Mouse (Mus musculus): ENCODE results near the gene Dhrs13. TPM values are rescaled to one million over a fixed set of nuclear protein-coding genes. Genes with fewer than 3 reads are reported as not detected.
"Not testable (repeated sequence)": the region's sequence is repeated elsewhere in the genome, so short reads cannot be mapped to it uniquely, and the experiment has no call there.

Gene Dhrs13
- polyA plus RNA-seq, 1 experiment: 3.0 TPM

- Histone ChIP-seq H3K27ac (replicated peaks; ENCODE audit: low read depth, low read length) (no peak overlapping the region), H3K4me1 (ENCODE audit: control insufficient read depth, insufficient read depth, insufficient read length, low read length) (peaks cover 10% of the 10 kb centered on the region; the same call in 1 of the 2 replicates), H3K4me3 (ENCODE audit: insufficient read depth, low read depth, low read length) (no peak overlapping the region; the same call in 1 of the 2 replicates)
These were observed 691 bp upstream of the Dhrs13 start for GRCm38 (mm10) chr11:78031389-78031788.

DNA sequence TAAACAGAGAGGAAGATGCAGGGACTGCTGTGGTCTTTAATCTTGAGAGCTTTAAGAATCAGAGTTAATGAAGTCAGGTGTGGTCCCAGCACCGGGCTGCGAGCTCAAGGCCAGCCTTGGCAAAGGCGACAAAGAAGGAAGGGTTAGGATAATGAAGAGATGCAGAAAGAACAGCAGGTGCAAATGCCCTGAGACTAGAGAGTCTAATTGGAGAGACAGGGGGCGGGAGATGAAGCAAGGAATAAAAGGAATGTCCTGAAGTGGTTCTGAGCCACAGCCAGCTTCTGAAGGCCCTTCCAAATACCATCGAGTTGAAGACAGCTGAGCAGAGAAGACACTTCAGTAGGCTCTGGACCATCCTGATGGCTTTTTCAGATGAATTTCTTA is 722 bp downstream of the Dhrs13 start:
- no peak overlapping the region for H3K27ac ChIP-seq (replicated peaks; ENCODE audit: low read depth, low read length)
- H3K4me1 ChIP-seq (ENCODE audit: control insufficient read depth, insufficient read depth, insufficient read length, low read length): peaks cover 10% of the 10 kb centered on the region; the same call in 1 of the 2 replicates
- H3K4me3 ChIP-seq (ENCODE audit: insufficient read depth, low read depth, low read length): peak overlapping the region; percentile 63

DNA sequence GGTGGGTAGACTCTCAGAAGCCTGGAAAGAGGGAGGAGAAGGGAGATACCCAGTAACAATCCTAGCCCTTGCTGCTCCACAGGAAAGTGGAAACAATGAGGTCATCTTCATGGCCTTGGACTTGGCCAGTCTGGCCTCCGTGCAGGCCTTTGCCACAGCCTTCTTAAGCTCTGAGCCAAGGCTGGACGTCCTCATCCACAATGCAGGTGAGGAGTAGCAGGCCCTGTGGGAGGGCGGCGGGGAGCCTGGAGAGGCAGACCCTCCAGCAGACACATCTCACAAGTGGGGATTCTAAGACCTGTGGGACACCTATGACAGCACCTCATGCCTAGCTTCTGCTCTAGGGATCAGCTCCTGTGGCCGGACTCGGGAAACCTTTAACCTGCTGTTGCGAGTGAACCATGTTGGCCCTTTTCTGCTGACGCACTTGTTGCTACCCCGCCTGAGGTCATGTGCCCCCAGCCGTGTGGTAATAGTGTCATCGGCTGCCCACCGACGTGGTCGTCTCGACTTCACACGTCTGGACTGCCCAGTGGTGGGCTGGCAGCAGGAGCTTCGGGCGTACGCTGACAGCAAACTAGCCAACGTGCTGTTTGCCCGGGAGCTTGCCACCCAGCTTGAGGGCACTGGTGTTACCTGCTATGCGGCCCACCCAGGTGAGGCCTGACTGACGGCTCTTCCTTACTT is 2.0 kb downstream of the Dhrs13 start:
- Histone ChIP-seq H3K4me1 (ENCODE audit: control insufficient read depth, insufficient read depth, insufficient read length, low read length) (peaks cover 10% of the 10 kb centered on the region; the same call in 1 of the 2 replicates), H3K4me3 (ENCODE audit: insufficient read depth, low read depth, low read length) (no peak overlapping the region), H3K27ac (replicated peaks; ENCODE audit: low read depth, low read length) (no peak overlapping the region)

DNA sequence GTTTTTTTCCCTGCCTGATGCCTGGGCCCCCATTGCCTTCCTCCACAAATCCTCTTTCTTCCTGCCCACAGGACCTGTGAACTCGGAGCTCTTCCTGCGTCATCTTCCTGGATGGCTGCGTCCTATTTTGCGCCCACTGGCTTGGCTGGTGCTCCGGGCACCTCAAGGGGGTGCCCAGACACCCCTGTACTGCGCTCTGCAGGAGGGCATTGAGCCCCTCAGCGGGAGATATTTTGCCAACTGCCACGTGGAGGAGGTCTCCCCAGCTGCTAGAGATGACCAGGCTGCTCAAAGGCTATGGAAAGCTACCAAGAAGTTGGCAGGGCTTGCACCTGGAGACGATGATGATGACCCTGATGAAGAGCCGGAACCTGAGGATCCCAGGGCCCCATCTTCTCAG is 4.7 kb downstream of the Dhrs13 start:
- H3K27ac ChIP-seq (replicated peaks; ENCODE audit: low read depth, low read length): no peak overlapping the region
- no peak overlapping the region for H3K4me3 ChIP-seq (ENCODE audit: insufficient read depth, low read depth, low read length)
- H3K4me1 ChIP-seq (ENCODE audit: control insufficient read depth, insufficient read depth, insufficient read length, low read length): 0 out of 2 replicates have a peak, but pooled peaks cover 4% of the 10 kb centered on the region

- peak within 1 kb of the TSS; percentile 95 for H3K4me3 ChIP-seq (ENCODE audit: insufficient read depth, low read depth, low read length)
- peak within 1 kb of the TSS; percentile 57 for H3K27ac ChIP-seq (replicated peaks; ENCODE audit: low read depth, low read length)
- no peaks in the 10 kb centered on the region for H3K4me1 ChIP-seq (ENCODE audit: control insufficient read depth, insufficient read depth, insufficient read length, low read length)
These were observed 6.0 kb downstream of the Dhrs13 start, which contains the start of gene Flot2 for GRCm38 (mm10) chr11:78037831-78038752. TSS of gene Flot2 (plus strand) at chr11:78037931.

DNA sequence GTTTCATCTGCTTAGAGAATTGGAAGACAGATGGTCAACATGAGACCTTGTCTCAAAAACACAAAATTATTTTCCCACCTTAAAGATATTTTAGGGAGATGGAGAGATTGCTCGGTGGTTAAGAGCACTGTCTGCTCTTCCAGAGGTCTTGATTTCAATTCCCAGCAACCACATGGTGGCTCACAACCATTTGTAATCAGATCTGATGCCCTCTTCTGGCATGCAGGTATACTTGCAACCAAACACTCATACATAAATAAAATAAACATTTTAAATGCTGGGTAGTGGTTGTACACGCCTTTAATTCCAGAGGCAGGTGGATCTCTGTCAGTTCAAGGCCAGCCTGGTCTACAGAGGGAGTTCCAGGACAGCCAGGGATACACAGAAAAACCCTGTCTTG is 8.8 kb downstream of the Dhrs13 start:
- Histone ChIP-seq H3K4me1 (ENCODE audit: control insufficient read depth, insufficient read depth, insufficient read length, low read length) (peaks cover 3% of the 10 kb centered on the region), H3K4me3 (ENCODE audit: insufficient read depth, low read depth, low read length) (no peak overlapping the region), H3K27ac (replicated peaks; ENCODE audit: low read depth, low read length) (no peak overlapping the region)

- not testable (repeated sequence) for H3K27ac ChIP-seq (replicated peaks; ENCODE audit: low read depth, low read length); H3K4me1 ChIP-seq (ENCODE audit: control insufficient read depth, insufficient read depth, insufficient read length, low read length); H3K4me3 ChIP-seq (ENCODE audit: insufficient read depth, low read depth, low read length)
These were observed 10.3 kb downstream of the Dhrs13 start for GRCm38 (mm10) chr11:78042290-78042870.

DNA sequence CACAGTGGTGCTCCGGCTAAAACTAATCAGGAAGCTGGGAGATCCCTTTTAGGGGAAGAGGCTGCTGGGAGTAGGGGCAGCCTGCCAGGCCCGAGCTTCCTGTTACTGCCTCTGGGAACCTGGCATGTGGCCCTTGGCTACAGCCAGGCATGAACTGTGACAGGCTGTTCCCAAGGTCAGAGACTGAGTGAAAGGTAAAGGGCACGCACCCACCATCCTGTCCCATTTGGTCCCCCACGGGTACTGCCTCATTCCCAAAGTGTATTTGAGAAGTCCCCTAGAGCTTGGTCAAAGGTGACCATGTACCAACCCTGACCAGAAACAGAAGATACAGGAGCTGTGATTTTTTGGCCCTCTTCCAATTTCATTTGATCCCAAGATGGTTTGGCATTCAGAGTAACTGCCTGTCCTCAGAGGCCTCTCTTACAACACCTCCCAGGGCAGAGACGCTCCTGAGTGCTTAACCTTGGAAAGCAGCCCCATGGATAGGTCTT is 12.7 kb downstream of the Dhrs13 start:
- Histone ChIP-seq H3K4me3 (ENCODE audit: insufficient read depth, low read depth, low read length) (peak overlapping the region; percentile 27; the same call in 1 of the 2 replicates), H3K4me1 (ENCODE audit: control insufficient read depth, insufficient read depth, insufficient read length, low read length) (peaks cover 3% of the 10 kb centered on the region), H3K27ac (replicated peaks; ENCODE audit: low read depth, low read length) (peak overlapping the region; percentile 78)

GRCm38 (mm10) chr11:78048637-78049036 is 16.6 kb downstream of the Dhrs13 start:
- not testable (repeated sequence) for H3K4me3 ChIP-seq (ENCODE audit: insufficient read depth, low read depth, low read length); H3K4me1 ChIP-seq (ENCODE audit: control insufficient read depth, insufficient read depth, insufficient read length, low read length)

GRCm38 (mm10) chr11:78053078-78053477 is 21.0 kb downstream of the Dhrs13 start:
- H3K4me3 ChIP-seq (ENCODE audit: insufficient read depth, low read depth, low read length): no peak overlapping the region
- H3K4me1 ChIP-seq (ENCODE audit: control insufficient read depth, insufficient read depth, insufficient read length, low read length): no peaks in the 10 kb centered on the region
- H3K27ac ChIP-seq (replicated peaks; ENCODE audit: low read depth, low read length): no peak overlapping the region

More at GRCm38 (mm10) chr11:78048637-78049036, 16.6 kb downstream of the Dhrs13 start:
- not testable (repeated sequence) for H3K27ac ChIP-seq (replicated peaks; ENCODE audit: low read depth, low read length)

- Histone ChIP-seq H3K4me1 (ENCODE audit: control insufficient read depth, insufficient read depth, insufficient read length, low read length) (no peaks in the 10 kb centered on the region), H3K27ac (replicated peaks; ENCODE audit: low read depth, low read length) (no peak overlapping the region), H3K4me3 (ENCODE audit: insufficient read depth, low read depth, low read length) (no peak overlapping the region)
These were observed 24.9 kb downstream of the Dhrs13 start for GRCm38 (mm10) chr11:78056946-78057345.

DNA sequence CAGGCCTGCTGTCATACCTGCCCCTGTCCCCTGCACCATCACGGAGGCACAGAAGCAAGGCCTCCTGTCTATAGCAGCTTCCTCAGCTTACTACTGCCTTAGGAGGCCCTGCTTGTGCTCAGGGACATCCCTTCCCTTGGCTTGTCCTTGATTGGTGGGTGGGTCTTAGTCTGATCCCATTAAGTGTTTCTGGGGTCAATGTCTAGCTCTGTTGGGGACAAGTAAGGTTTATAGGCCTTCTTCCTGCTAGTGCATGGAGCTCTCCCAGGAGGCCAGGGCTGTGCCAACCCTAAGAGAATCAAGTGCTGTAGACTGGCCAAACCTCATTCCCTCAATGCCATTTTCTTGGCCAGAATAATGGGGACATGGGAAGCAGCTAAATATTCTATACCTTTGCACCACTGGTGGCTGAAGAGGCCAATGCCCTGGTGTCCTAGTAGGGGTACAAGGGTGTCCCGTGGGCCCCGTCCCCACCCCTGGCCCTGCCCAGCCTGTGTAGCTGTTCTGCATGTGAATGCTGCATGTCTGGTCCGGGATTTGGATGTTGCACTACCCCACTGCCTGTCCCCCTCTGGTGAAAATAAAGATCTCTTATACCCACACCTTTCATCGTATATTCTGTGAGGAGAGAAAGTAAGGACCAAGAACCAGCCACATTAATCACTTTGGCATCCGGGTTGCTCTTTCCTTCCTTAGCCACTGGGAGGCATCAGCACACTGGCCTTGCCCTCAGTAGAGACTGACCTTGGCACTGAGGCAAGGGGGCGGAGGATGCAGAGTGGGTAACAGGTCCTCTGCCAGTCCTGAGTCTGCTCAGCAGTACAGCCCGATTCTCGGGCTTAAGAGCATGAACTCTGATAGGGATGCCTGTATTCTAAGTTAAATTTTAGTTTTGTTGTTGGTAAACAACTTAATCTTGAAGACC is 28.0 kb downstream of the Dhrs13 start:
- H3K4me1 ChIP-seq (ENCODE audit: control insufficient read depth, insufficient read depth, insufficient read length, low read length): no peaks in the 10 kb centered on the region

GRCm38 (mm10) chr11:78062563-78062962 is 30.5 kb downstream of the Dhrs13 start:
- no peaks in the 10 kb centered on the region for H3K4me1 ChIP-seq (ENCODE audit: control insufficient read depth, insufficient read depth, insufficient read length, low read length)
- H3K27ac ChIP-seq (replicated peaks; ENCODE audit: low read depth, low read length): 0 out of 2 replicates have a peak overlapping the region, but pooled peaks have one; percentile 29
- H3K4me3 ChIP-seq (ENCODE audit: insufficient read depth, low read depth, low read length): no peak overlapping the region

More for the DNA sequence above, 28.0 kb downstream of the Dhrs13 start:
- H3K27ac ChIP-seq (replicated peaks; ENCODE audit: low read depth, low read length): no peak overlapping the region
- no peak overlapping the region for H3K4me3 ChIP-seq (ENCODE audit: insufficient read depth, low read depth, low read length)

GRCm38 (mm10) chr11:78065906-78066305 is 33.8 kb downstream of the Dhrs13 start:
- Histone ChIP-seq H3K27ac (replicated peaks; ENCODE audit: low read depth, low read length) (no peak overlapping the region), H3K4me3 (ENCODE audit: insufficient read depth, low read depth, low read length) (no peak overlapping the region), H3K4me1 (ENCODE audit: control insufficient read depth, insufficient read depth, insufficient read length, low read length) (no peaks in the 10 kb centered on the region)
